ENCODE assay signal across 13 mouse cellular contexts in genomic region chr15:80053381-80054033, GRCm38 (mm10). TPM values are rescaled to one million over a fixed set of nuclear protein-coding genes. Genes with fewer than 3 reads are reported as not detected.
DNase-seq lines count a peak whose midpoint lies in the region; ATAC-seq and TF ChIP-seq lines count a peak whose summit lies in the region.
"Had no signal": no experiment of that assay in that cellular context is flagged by ENCODE, and none has a peak within 500 bp of the region (broad histone marks: within the 10 kb centered on the region; RNA-seq: fewer than 3 reads in every experiment).

No protein-coding gene starts in this region.

- no peaks in the 10 kb centered on the region for H3K79me2 ChIP-seq in heart, adult 2 months (replicated peaks; ENCODE audit: control insufficient read depth, insufficient read depth, low read length)

- H3K36me3 ChIP-seq in heart, adult 2 months (ENCODE audit: control insufficient read depth, insufficient read depth, low read length), result peaks cover 2% of the 10 kb centered on the region; the same call in 1 of the 2 replicates
- no peaks in the 10 kb centered on the region for H3K36me3 ChIP-seq in midbrain, embryonic 11.5 days (ENCODE audit: control insufficient read depth, insufficient read depth, low read length)
- no peaks in the 10 kb centered on the region for H3K36me3 ChIP-seq in midbrain, embryonic 15.5 days (replicated peaks)
- H3K36me3 ChIP-seq in heart, postnatal 0 days (replicated peaks; ENCODE audit: control insufficient read depth, insufficient read depth, low read length), result no peaks in the 10 kb centered on the region
- no peaks in the 10 kb centered on the region for H3K36me3 ChIP-seq in stomach, embryonic 16.5 days (ENCODE audit: control insufficient read depth, insufficient read depth, low read length)
- H3K36me3 ChIP-seq: embryonic facial prominence, embryonic 13.5 days; hindbrain, embryonic 15.5 days; limb, embryonic 15.5 days; neural tube, embryonic 12.5 days had no signal

- WGBS in heart, adult 2 months, result 54% methylated on average over 8 of the region's 8 CpGs
- WGBS in midbrain, embryonic 11.5 days, result 69% methylated on average over 8 of the region's 8 CpGs
- 64% methylated on average over 8 of the region's 8 CpGs for WGBS in midbrain, embryonic 15.5 days
- 58% methylated on average over 8 of the region's 8 CpGs for WGBS in heart, postnatal 0 days
- WGBS in stomach, embryonic 16.5 days, result 78% methylated on average over 8 of the region's 8 CpGs

- peak overlapping the region; percentile 64 for H3K27ac ChIP-seq in heart, adult 2 months
- no peak overlapping the region for H3K27ac ChIP-seq in midbrain, embryonic 11.5 days (ENCODE audit: low read depth, low read length)
- H3K27ac ChIP-seq in midbrain, embryonic 15.5 days, result no peak overlapping the region
- H3K27ac ChIP-seq in heart, postnatal 0 days (ENCODE audit: low read depth), result peak overlapping the region; percentile 55
- peak overlapping the region; percentile 21; the same call in 1 of the 2 replicates for H3K27ac ChIP-seq in stomach, embryonic 16.5 days (ENCODE audit: low read length)
- H3K27ac ChIP-seq: embryonic facial prominence, embryonic 13.5 days; hindbrain, embryonic 15.5 days; limb, embryonic 15.5 days; neural tube, embryonic 12.5 days had no signal

- intact Hi-C loops in heart, adult 2 months (cut with DNase I), result no loop called here
- intact Hi-C loops in heart, postnatal 25 days (cut with DNase I), result no loop called here

- no peak overlapping the region for H3K4me3 ChIP-seq in heart, adult 2 months
- H3K4me3 ChIP-seq in midbrain, embryonic 11.5 days (ENCODE audit: low read depth, low read length), result no peak overlapping the region
- no peak overlapping the region for H3K4me3 ChIP-seq in midbrain, embryonic 15.5 days
- no peak overlapping the region for H3K4me3 ChIP-seq in heart, postnatal 0 days (ENCODE audit: low read depth, low read length)
- H3K4me3 ChIP-seq in stomach, embryonic 16.5 days (replicated peaks; ENCODE audit: low read length), result no peak overlapping the region
- H3K4me3 ChIP-seq: embryonic facial prominence, embryonic 13.5 days; hindbrain, embryonic 15.5 days; limb, embryonic 15.5 days; neural tube, embryonic 12.5 days had no signal

- no peak for TF ChIP-seq POLR2A in heart, adult 2 months (IDR thresholded peaks at IDR 0.05; ENCODE audit: insufficient read depth, low read depth, low read length)

- ATAC-seq in midbrain, embryonic 11.5 days (ENCODE audit: low FRiP score), result no peak
- no peak for ATAC-seq in midbrain, embryonic 15.5 days (replicated peaks)
- ATAC-seq in heart, postnatal 0 days (ENCODE audit: insufficient read depth, low read depth), result no peak; the same call in 1 of the 2 replicates
- ATAC-seq in stomach, embryonic 16.5 days (ENCODE audit: insufficient read depth, low FRiP score), result no peak

- peaks cover 18% of the 10 kb centered on the region for H3K4me1 ChIP-seq in heart, adult 2 months (ENCODE audit: control insufficient read depth, insufficient read depth, low read length)
- H3K4me1 ChIP-seq in midbrain, embryonic 11.5 days (ENCODE audit: control insufficient read depth, insufficient read depth, low read length), result no peaks in the 10 kb centered on the region
- H3K4me1 ChIP-seq in midbrain, embryonic 15.5 days, result no peaks in the 10 kb centered on the region
- H3K4me1 ChIP-seq in heart, postnatal 0 days (ENCODE audit: control insufficient read depth, insufficient read depth), result peaks cover 20% of the 10 kb centered on the region
- H3K4me1 ChIP-seq in stomach, embryonic 16.5 days (ENCODE audit: control insufficient read depth, insufficient read depth, low read length), result peaks cover 5% of the 10 kb centered on the region; the same call in 1 of the 2 replicates
- H3K4me1 ChIP-seq: neural tube, embryonic 12.5 days had no signal

- DNase-seq in heart, adult 2 months, result peak in 1 of 2 experiments; percentile 53
- no peak for DNase-seq in heart, postnatal 25 days (ENCODE audit: low spot score)
- DNase-seq in midbrain, embryonic 11.5 days (ENCODE audit: low spot score, missing footprints), result peak; percentile 59
- DNase-seq in heart, postnatal 0 days (ENCODE audit: low spot score), result peak; percentile 26
- DNase-seq in spleen, postnatal 4 days (ENCODE audit: low spot score in 2 of 2), result no peak
- no peak for DNase-seq in spleen, postnatal 14 days (ENCODE audit: low spot score in 2 of 2)
- DNase-seq: cerebellum, adult 11-12 months had no signal

- no peaks in the 10 kb centered on the region for H3K9me3 ChIP-seq in midbrain, embryonic 11.5 days (ENCODE audit: control insufficient read depth, low read length)
- no peaks in the 10 kb centered on the region for H3K9me3 ChIP-seq in midbrain, embryonic 15.5 days
- no peaks in the 10 kb centered on the region for H3K9me3 ChIP-seq in heart, postnatal 0 days (replicated peaks; ENCODE audit: control insufficient read depth, low read length)
- H3K9me3 ChIP-seq in stomach, embryonic 16.5 days (replicated peaks; ENCODE audit: control insufficient read depth, low read length), result no peaks in the 10 kb centered on the region
- H3K9me3 ChIP-seq: embryonic facial prominence, embryonic 13.5 days; hindbrain, embryonic 15.5 days; limb, embryonic 15.5 days; neural tube, embryonic 12.5 days had no signal

- no peaks in the 10 kb centered on the region for H3K27me3 ChIP-seq in heart, adult 2 months (ENCODE audit: control insufficient read depth, insufficient read depth, low read length)
- H3K27me3 ChIP-seq in midbrain, embryonic 11.5 days (ENCODE audit: control insufficient read depth, insufficient read depth, low read length), result no peaks in the 10 kb centered on the region
- no peaks in the 10 kb centered on the region for H3K27me3 ChIP-seq in midbrain, embryonic 15.5 days (replicated peaks)
- H3K27me3 ChIP-seq in heart, postnatal 0 days (ENCODE audit: control insufficient read depth, insufficient read depth, low read length), result no peaks in the 10 kb centered on the region
- no peaks in the 10 kb centered on the region for H3K27me3 ChIP-seq in stomach, embryonic 16.5 days (ENCODE audit: control insufficient read depth, insufficient read depth, low read length)
- H3K27me3 ChIP-seq: embryonic facial prominence, embryonic 13.5 days; hindbrain, embryonic 15.5 days; limb, embryonic 15.5 days; neural tube, embryonic 12.5 days had no signal

- 0 out of 2 replicates have a peak, but pooled peaks have one; percentile 44 for TF ChIP-seq EP300 in heart, adult 2 months (IDR thresholded peaks at IDR 0.05; ENCODE audit: insufficient read depth, low read depth, low read length)
- TF ChIP-seq EP300 in heart, postnatal 0 days (IDR thresholded peaks at IDR 0.05; ENCODE audit: low read depth), result no peak

- TF ChIP-seq CTCF in heart, adult 2 months (IDR thresholded peaks at IDR 0.05), result peak; percentile 50
- TF ChIP-seq CTCF in heart, postnatal 0 days (IDR thresholded peaks at IDR 0.05; ENCODE audit: low read depth), result peak; percentile 20

- H3K4me2 ChIP-seq in midbrain, embryonic 11.5 days, result no peak overlapping the region
- no peak overlapping the region for H3K4me2 ChIP-seq in midbrain, embryonic 15.5 days
- no peak overlapping the region for H3K4me2 ChIP-seq in heart, postnatal 0 days (ENCODE audit: low read depth, low read length)
- no peak overlapping the region for H3K4me2 ChIP-seq in stomach, embryonic 16.5 days (ENCODE audit: low read depth, low read length)
- H3K4me2 ChIP-seq: embryonic facial prominence, embryonic 13.5 days; hindbrain, embryonic 15.5 days; limb, embryonic 15.5 days; neural tube, embryonic 12.5 days had no signal

- peak overlapping the region; percentile 14; the same call in 1 of the 2 replicates for H3K9ac ChIP-seq in heart, adult 2 months (ENCODE audit: low read depth, low read length)
- H3K9ac ChIP-seq in midbrain, embryonic 11.5 days (ENCODE audit: low read length), result no peak overlapping the region
- H3K9ac ChIP-seq in midbrain, embryonic 15.5 days, result no peak overlapping the region
- no peak overlapping the region; the same call in 1 of the 2 replicates for H3K9ac ChIP-seq in heart, postnatal 0 days (replicated peaks; ENCODE audit: low read depth, low read length)
- no peak overlapping the region for H3K9ac ChIP-seq in stomach, embryonic 16.5 days (ENCODE audit: low read length)
- H3K9ac ChIP-seq: embryonic facial prominence, embryonic 13.5 days; hindbrain, embryonic 15.5 days; limb, embryonic 15.5 days; neural tube, embryonic 12.5 days had no signal

RNA-seq across cellular contexts. Expression of gene Syngr1, which starts 37.6 kb away (rescaled TPM):
- total RNA-seq in heart, adult 2 months (2021), result 10 to 100 TPM; 69.6 to 95.0 TPM
- 247 and 250 TPM in 2 replicates for polyA plus RNA-seq in heart, adult 2 months (2012; rRNA removed)
- total RNA-seq in heart, postnatal 25 days (2021), result 10 to 100 TPM; 77.5 to 92.2 TPM
- polyA plus RNA-seq in midbrain, embryonic 11.5 days (2014; fragmentation: Nextera tagmentation; extraction: Ambion mirVana), result 6.2 and 7.4 TPM in 2 replicates
- polyA plus RNA-seq in midbrain, embryonic 15.5 days (2015; fragmentation: Nextera tagmentation; extraction: Ambion mirVana), result 61.4 and 62.1 TPM in 2 replicates
- 104 and 144 TPM in 2 replicates for total RNA-seq in heart, postnatal 0 days (2014; rRNA removed; ENCODE audit: low replicate concordance)
- polyA plus RNA-seq in heart, postnatal 0 days (2015; fragmentation: Nextera tagmentation; extraction: Ambion mirVana), result 140 and 150 TPM in 2 replicates
- polyA plus RNA-seq in stomach, embryonic 16.5 days (2015; fragmentation: Nextera tagmentation; extraction: Ambion mirVana), result 43.1 and 55.2 TPM in 2 replicates

RNA-seq across cellular contexts. Expression of gene Rpl3, which starts 38.2 kb away (rescaled TPM):
- 100 to 1,000 TPM; 137 to 150 TPM for total RNA-seq in heart, adult 2 months (2021)
- 201 and 230 TPM in 2 replicates for polyA plus RNA-seq in heart, adult 2 months (2012; rRNA removed)
- 100 to 1,000 TPM; 154 to 183 TPM for total RNA-seq in heart, postnatal 25 days (2021)
- 1,032 and 1,053 TPM in 2 replicates for polyA plus RNA-seq in midbrain, embryonic 11.5 days (2014; fragmentation: Nextera tagmentation; extraction: Ambion mirVana)
- polyA plus RNA-seq in midbrain, embryonic 15.5 days (2015; fragmentation: Nextera tagmentation; extraction: Ambion mirVana), result 522 and 525 TPM in 2 replicates
- total RNA-seq in heart, postnatal 0 days (2014; rRNA removed; ENCODE audit: low replicate concordance), result 763 and 766 TPM in 2 replicates
- polyA plus RNA-seq in heart, postnatal 0 days (2015; fragmentation: Nextera tagmentation; extraction: Ambion mirVana), result 480 and 487 TPM in 2 replicates
- 835 and 1,068 TPM in 2 replicates for polyA plus RNA-seq in stomach, embryonic 16.5 days (2015; fragmentation: Nextera tagmentation; extraction: Ambion mirVana)

RNA-seq across cellular contexts. Expression of gene Pdgfb, which starts 38.7 kb away (rescaled TPM):
- 10 to 100 TPM; 27.1 to 27.3 TPM for total RNA-seq in heart, adult 2 months (2021)
- 32.6 and 45.1 TPM in 2 replicates for polyA plus RNA-seq in heart, adult 2 months (2012; rRNA removed)
- 10 to 100 TPM; 24.5 to 33.8 TPM for total RNA-seq in heart, postnatal 25 days (2021)
- 1.5 and 2.0 TPM in 2 replicates for polyA plus RNA-seq in midbrain, embryonic 11.5 days (2014; fragmentation: Nextera tagmentation; extraction: Ambion mirVana)
- 4.4 and 4.8 TPM in 2 replicates for polyA plus RNA-seq in midbrain, embryonic 15.5 days (2015; fragmentation: Nextera tagmentation; extraction: Ambion mirVana)
- total RNA-seq in heart, postnatal 0 days (2014; rRNA removed; ENCODE audit: low replicate concordance), result 32.2 and 33.7 TPM in 2 replicates
- 3.3 and 3.5 TPM in 2 replicates for polyA plus RNA-seq in heart, postnatal 0 days (2015; fragmentation: Nextera tagmentation; extraction: Ambion mirVana)
- 2.9 and 3.4 TPM in 2 replicates for polyA plus RNA-seq in stomach, embryonic 16.5 days (2015; fragmentation: Nextera tagmentation; extraction: Ambion mirVana)

Comparison
In these comparisons a context has a peak if more than half of its experiments do, and no peak if none do; other contexts are left out.
1. DNase-seq: peak in midbrain, embryonic 11.5 days (single experiment) and heart, postnatal 0 days (single experiment); none in heart, postnatal 25 days (single experiment), spleen, postnatal 4 days (0 of 2) and spleen, postnatal 14 days (0 of 2).
2. H3K27ac ChIP-seq: peak in heart, adult 2 months (single experiment), heart, postnatal 0 days (single experiment) and stomach, embryonic 16.5 days (single experiment); none in midbrain, embryonic 11.5 days (single experiment) and midbrain, embryonic 15.5 days (single experiment).